Mouse (Mus musculus) embryo, embryonic 10 days (tissue): ENCODE measurements around the gene Zbtb40.

Experiments used
- DNase-seq: peaks from one replicate; pipeline ENCODE4 v3.0.0-alpha.2; 2015; ENCODE audit warnings: low spot score

The Zbtb40 gene

DNA sequence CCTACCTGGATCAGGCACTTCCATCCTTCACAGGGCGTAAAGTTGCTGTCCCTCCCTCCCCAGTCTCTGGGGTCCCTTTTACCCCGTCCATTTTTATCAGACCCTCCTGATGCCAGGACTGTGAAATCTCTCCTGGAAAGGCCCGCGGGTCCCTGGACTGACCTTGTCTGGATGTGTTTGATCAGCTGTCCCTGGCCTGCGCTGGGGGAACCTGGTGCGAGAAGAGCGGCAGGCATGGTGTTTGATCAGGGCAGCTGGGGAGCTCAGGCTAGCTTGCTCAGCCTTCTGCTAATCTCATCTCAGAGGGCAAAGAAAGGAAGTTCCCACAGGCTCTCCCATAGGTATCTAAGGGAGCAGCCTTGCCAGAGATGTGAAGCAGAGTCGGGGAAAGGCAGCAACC lies 71.4 kb downstream of the Zbtb40 start:
- no peak for DNase-seq

DNA sequence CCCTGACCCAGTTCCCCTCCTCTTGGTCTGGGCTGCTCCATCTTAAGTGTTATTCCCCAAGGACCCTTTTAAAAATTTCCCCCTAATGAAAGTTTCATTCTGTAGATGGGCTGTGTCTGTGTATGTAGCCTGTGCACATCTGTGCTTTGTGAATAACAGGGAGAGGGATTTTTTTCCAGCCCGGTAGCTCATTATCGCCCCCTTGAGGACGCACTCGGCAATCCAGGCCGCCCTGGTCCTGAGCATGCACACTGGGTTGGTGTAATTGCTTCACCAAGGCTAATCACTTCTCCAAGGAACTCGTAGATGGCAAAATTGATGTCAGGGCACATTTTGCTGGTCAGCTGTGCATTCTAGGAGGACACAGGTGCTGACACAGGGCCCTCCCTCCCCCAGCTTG lies 77.7 kb downstream of the Zbtb40 start:
- DNase-seq, result peak; percentile 62

DNA sequence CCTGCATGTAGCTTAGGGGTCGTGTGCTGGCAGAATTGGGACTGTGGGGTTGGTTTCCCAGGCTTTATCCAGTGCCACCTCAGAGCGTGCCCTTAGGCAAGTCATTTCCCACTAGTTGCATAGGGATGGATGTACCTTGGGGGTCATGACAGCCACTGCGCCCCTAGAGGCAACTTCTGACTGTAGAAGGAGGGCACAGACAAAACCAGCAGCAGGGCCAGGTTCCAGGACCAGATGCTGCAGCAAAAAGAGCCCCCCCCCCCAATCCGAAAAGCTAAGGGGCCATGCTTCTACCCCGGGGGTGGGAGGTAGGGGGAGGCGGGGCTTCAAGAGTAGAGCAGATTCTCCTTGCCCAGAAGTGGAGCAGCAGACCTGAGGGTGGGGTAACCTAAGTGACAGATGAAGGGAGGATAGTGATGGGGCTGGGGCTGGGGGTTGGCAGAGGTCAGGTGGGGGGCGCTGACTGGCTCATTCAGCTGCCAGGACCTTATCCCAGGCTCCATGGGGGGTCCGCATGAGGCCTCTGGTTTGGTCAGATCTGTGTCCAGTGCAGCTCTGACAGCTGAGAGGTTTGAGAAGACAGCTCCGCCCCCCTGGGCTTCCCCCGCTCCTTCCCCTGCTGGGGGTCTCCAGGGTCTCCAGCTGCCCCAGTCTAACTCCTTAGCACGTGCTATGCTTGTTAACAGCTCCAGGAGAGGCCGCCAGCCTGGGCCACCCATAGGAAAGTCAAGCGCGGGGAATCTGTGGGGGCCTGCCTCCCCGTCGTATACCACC lies 78.9 kb downstream of the Zbtb40 start:
- DNase-seq, result no peak

DNA sequence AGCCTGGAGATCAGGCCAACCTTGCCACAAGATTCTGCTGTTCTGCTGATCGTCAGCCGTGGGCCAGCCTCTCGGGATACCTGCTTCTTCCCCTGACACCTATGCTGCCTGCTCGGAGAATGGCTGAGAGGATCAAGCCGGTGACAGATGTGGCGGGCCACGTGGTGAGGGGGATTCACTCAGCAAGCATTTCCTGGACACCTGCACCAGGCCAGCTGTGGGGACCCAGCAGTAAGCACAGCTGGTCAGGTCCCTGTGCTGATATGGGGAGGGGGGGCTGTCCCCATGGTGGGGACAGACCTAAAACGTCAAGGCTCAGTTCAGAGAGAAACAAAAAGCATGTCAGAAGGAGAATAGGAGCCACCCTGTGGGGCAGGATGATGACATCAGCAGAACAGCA lies 79.5 kb downstream of the Zbtb40 start:
- no peak for DNase-seq

DNA sequence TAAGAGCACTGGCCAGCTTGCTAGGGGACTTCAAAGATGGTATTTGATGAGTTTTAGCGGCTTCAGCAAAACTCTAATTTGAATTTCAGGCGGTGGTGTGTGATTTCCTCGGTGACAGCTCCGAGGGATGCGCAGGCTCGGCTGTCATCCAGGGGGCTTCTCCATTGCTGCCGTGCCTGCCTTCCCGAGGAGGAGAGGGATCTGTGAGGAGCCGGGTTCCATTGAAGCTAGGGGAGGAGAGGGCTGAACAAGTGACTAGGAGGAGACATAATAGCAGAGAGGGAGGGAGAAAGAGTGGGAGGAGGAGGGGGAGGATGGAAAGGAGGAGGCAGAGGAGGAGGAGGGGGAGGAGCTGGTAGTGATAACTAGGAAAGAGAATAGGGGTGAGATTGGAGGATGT lies 81.1 kb downstream of the Zbtb40 start:
- no peak for DNase-seq

DNA sequence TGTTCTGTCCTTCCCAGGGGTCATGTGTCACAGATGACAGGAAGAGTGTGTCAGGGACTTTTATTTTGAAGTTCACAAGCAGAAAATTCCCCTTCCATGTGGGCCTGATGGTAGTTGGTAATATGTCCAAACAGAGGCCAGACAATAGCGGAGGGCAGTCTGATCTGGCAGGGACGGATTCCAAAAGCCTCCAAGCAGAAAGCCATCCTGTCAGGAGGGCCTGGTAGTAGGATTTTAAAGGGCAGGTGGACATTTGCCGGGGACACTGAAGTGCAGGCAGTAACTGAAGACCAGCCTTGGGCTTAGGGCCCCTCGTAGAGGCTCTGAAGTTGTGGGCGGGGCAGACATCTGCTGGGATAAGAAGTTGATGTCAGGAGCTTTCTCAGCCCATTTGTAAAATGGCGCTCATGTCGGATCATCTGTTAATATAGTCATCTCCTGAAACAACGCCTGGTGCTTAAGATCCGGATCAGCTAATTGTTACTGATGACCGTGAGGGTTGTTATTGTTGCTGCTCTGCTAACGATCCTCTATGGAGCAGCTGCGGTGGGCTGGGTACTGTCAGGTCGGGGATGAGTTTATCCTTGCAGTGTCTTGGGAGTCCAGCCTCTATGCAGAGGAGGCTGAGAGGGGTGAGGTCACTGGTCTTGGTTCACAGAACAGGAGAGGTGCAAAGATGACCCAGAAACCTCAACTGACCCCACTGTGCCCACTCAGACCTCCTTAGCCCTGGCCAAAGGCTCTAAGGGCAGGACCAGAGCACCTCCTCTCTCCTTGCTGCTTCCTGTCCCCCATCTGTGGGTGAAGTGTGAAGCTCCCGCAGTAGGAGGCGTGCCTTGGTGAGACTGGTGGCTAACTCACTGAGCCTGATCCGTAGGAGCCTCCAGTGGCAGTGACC lies 81.9 kb downstream of the Zbtb40 start:
- DNase-seq, result no peak

DNA sequence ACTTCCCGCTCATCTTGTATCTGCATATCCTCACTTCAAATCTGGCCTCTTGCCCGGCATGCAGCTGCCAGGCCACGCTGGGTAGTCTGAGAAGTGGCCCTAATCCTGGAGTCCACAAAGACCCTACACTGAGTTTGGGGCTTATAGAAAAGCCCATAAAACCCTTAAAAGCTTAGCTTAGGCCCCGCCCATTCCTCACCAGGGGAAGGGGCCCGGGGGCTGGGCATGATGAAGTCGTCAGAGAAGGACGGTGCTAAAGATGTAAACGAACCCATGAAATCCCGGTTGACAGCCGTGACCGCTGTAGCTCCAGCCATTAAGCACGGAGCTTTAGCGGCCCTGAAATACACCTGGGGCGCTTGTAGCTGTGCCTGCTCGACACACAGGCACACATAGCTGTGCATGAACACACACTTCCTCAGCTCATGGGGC lies 83.6 kb downstream of the Zbtb40 start:
- peak; percentile 57 for DNase-seq

DNA sequence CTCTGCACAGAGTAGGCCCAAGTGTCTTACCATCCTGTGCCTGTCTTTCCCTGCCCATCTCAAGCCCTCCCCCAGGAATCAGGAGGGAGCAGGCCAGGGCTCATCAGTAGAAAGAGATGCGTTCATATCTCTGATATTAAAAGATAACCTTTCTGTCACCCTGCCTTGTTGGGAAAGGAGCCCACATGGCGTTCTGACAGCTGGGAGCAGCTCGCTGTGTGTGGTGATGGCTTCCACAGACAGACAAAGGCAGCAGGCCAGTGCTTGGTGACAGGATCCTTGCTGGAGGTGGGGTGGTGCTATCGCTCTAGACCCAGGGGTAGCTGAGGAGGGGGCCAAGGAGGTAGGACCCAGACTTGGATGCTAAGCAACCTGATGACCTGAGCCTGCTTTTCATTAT lies 86.2 kb downstream of the Zbtb40 start:
- DNase-seq, result no peak

DNA sequence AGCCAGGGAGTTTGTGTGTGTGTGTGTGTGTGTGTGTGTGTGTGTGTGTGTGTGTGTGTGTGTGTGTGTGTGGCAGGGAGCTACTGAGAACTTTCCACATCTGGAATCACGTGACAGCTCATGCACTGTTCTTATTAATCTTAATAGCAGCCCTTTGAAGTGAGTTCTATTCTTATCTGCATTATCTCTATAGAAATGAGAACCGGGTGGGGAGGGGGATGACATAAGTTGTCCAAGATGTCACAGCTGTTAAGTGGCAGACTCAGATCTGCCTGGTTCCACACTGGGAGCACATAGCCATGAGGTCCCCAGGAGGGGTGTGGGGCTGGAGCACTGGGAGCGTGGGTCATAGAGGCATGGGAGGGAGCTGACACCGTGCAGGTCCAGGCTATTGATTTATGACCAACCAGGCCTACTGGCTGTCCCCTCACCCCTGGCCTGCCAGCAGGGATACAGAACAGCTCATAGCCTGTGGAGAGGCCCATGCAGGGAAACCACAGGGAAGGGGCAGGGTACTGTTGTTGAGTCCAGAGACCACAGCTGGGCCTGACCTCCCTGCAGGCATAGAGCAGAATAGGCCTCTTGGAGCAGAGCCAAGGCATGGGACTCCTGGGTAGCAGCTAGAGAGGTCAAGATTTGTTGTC lies 86.8 kb downstream of the Zbtb40 start:
- DNase-seq, result peak; percentile 54

DNA sequence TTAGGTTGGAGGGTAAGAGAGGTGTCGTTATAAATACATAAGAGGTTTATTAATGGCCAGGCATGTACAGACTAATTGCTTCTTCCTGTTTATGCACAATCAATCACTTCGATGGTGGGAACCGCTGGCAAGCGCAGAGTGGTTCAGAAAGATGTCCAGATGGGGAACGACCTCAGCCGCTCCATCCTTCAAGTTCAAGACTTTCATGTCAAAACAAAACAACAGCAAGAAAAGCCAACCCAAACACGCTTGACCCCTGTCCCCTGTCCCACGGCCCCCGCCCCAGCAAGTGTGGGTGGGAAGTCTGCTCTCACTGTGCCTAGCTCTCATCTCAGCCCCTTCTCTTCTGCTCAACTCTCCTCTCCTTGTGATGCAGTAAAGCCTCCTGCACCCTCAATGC lies 88.0 kb downstream of the Zbtb40 start:
- DNase-seq, result no peak

DNA sequence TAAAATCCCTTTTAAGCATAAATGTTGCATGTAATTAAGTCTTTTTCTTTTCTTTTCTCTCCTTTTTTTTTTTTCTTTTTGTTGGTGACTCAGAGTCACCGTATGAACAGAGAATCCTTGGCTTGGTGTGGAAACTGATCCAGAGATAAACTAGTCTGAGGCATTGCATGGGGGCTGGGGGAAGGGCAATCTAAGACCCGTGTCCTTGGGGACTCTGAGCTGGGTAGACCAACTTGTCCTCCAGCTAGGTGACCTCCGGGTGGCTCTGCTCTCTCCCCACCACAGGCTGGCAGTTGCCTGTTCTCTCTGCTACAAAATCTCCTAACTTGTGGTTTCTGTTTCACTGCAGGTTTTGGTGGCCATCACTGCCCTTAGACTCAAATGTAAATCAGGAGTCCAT lies 88.5 kb downstream of the Zbtb40 start:
- no peak for DNase-seq

DNA sequence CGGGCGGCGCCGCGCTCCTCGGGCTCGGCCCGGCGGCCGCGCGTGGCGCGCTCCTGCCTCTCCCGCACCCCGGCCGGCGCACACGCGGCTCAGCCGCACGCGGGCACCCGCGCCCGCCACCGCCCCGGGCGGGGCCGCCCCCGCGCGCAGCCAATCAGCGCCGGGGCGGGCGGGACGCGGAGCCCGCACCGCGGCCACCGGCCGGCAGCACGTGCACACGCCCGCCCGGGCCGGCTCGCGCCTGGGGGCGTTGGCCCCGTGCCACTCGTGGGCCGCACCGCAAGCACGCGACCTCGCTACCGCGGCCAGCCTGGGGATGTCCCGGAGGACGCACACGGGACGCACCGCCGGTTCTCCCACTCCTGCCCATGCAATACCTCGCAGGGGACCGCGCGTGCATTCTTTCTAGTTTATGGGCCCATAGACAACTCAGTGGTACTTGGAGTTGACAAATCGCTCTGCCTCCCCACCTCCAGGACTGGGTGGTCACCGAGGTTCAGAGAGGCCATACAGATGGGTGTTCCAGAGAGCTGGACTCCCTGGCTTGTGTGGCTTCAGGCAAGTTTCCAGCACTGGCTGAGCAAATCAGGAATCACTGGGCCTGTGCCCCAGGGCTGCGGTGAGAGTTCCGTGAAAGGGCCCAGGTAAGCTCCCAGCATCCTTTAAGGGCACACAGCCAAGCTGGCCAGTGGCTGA lies 91.7 kb downstream of the Zbtb40 start, which contains the start of gene Epha8:
Gene Epha8, minus strand, starts transcription at position 66 of the 696 bp plus-strand sequence.
- no peak for DNase-seq

DNA sequence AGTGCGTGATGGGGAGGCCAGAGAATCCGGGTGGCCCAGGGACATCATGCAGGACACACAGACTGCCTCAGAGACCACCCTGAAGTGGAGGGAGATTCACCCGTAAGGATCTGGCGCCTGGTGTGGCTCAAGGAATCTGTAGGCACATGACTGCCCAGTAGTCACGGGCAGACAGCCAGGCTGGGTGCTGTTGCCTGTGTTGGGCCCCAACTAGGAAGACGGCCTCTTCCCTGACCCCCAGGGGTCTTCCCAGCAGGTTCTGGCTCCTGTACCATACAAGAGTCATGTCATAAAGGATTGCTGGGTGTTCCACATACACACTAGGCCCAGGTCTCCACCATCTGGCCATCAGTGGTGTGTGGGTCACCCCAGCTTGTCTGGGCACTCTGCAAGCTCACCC lies 94.0 kb downstream of the Zbtb40 start:
- DNase-seq, result no peak

DNA sequence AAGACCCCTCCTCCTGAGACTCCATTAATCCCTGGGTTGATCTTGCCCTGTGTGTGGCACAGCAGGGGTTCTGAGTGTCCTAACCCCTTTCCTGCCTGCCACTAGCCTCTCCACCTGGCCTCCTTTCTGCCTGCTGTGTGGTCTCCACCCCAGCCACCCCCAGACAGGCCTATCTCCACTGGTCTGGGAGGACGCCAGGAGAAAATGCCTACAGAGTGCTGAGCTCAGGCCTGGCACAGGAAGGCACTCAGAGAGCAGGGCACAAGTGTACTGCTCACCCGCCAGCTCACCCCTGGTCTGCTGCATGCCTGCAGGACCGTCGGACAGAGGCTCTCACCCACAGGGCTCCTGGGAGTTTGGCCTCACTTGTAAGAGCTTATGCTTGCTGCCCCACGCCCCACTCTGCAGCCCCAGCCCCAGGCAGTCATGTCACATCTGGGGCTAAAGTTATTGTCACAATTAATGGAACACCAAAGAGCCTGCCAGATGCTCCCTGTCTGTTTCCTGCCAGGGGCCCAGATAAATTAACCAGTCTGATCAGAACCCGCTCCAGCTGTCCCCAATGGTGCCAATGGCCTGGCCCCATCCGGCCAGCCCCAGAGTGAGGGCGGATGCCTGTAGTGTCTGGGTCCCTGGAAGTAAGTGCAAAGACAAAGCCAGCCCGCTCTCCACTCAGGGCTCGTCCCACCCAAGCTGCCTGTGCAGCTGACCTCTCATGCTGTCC lies 99.2 kb downstream of the Zbtb40 start:
- DNase-seq, result no peak

DNA sequence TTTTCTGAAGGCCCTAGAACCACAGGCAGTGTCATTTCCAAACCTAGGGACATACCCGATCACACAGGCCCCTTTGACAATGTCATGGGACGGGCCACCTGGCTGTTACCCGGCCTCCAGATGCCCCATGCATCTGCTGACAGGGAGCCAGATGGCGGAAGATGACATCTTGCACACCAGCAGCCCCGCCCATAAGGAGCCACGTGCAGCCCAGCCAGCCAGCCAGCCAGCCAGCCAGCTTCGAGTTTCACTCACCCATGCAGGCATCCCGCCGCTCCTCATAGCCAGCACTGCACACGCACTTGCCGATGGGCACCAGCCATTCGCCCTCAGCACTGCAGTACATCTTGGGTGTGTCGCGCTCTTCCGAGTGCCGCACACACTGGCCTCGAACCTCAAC lies 103.2 kb downstream of the Zbtb40 start:
- DNase-seq, result peak; percentile 57

DNA sequence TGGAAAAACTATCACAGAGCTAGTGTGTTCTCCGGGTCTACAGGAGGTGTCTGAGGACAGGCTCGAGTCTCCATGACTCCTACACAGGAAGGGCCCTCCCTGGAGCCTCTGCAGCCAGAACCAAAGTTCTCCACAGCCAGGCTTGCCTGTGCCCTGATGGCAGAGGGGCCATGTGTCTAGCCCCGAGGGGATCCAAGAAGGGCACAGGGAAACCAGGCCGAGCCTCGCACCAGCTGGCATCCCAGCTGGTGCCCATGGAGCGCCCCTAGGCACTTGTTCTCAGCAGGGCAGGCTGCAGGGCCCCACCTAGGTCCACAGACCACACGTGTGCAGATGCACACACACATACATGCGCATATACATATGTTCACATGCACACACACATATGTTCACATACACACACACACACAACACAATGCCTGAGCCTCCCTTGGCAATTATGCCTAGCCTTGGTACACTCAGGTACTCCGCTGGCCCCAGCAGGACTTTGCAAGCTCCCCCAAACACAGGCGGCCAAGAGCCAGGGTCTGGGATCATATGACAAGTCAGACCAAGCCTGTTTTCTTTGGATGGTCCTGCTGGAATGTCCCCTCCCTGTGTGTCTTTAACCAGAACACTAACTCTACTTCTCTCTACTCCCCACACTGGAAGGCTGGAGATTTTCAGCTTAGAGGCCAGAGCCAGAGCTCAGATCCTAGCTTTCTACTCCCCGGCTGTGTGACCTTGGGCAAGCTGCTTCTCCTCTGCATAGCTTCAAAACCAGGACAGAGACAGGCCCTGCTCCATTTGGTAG lies 103.8 kb downstream of the Zbtb40 start:
- DNase-seq, result no peak

DNA sequence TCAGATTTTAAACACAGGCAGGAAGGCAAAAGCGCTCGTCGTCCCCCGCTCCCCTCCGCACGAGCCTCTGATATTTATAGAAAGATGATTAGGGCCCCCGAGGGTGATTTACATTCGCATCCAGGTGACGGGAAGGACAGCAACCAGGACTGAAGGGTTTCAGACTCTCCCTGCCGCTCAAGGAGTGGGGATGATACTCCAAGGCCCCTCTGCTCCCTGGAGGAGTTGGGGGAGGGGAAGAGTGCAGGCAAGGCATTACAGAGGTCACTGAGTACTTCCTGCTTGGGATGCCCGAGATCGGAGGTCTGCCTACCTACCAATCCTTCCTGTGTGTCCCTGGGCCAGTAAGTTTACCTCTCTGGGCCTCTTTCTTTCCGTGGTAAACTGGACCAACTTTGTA lies 105.4 kb downstream of the Zbtb40 start:
- DNase-seq, result peak; percentile 51

DNA sequence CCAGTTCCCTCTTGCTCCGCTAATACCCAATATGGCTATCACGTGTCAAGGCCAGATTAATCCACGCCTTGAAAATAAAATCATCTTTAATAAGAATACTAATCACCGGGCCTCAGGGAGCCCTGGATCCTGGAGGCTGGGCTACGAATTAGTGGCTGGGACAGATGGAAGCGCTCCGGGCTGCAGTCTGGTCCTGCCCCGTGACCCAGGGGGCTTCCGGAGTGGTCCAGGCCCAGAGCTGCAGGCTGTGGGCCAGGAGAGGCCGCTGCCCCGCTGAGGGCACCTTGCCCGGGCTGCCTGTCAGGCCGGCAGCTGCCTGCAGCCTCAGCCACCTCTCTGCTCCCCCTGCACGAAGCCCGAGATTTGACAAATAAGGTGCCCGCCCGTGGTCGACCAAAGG lies 105.8 kb downstream of the Zbtb40 start:
- DNase-seq, result no peak

DNA sequence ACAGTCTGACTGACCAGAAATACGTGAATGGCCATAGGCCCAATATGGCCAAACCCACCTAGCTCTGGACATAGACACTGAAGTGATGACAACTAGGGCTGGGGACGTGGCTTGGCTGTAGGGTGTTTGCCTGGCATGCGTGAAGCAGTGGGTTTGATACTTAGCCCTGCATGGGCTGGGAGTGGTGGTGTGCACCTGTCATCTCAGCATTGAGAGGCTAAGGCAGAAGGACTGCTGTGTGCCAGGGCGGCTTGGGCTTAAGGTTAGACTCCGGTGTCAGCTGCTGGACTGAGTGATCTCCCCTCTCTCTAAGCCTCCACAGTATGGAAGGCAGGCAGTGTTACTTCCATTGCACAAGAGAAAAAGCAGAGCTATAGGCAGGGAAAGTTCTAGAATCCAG lies 110.7 kb downstream of the Zbtb40 start:
- no peak for DNase-seq

DNA sequence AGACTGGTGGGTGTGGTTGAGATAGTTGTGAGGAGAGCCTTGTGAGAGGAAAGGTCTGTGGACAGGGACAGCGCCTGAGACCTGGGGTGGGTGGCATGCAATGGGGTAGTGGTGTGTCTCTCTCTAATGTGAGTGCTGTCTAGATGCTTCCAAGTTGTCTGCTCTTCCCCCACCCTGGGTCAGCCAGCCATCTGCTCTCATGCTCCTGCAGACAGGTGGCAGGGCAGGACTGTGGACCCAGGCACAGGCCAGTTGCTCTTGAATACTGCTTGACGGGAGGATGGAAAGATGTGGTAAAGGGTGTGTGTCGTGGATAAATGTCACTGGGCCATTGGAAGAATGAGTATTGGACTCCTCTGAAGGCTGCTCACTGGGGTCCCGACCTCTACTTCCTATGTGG lies 111.3 kb downstream of the Zbtb40 start:
- DNase-seq, result no peak
